Mouse (Mus musculus) erythroblast, embryonic 14.5 days (primary cell): Measurements from ENCODE around the gene Fkbp9. TPM values are rescaled to one million over a fixed set of nuclear protein-coding genes. Genes with fewer than 3 reads are reported as not detected.

ENCODE experiments used
- H3K27me3 ChIP-seq: 2 replicates; pipeline ENCODE4 v1.6.1; 2012; ENCODE audit warnings: inconsistent platforms; ENCODE audit not compliant: control insufficient read depth
- H3K36me3 ChIP-seq: 2 replicates; pipeline ENCODE4 v1.6.1; 2012; ENCODE audit warnings: mild to moderate bottlenecking, inconsistent platforms; ENCODE audit not compliant: control insufficient read depth
- H3K4me1 ChIP-seq: 2 replicates; pipeline ENCODE4 v1.6.1; 2012; ENCODE audit warnings: inconsistent platforms; ENCODE audit not compliant: control insufficient read depth
- H3K4me3 ChIP-seq: replicated peaks from 2 replicates; pipeline ENCODE3; 2012; ENCODE audit warnings: moderate library complexity, mild to moderate bottlenecking, inconsistent platforms
- H3K9me3 ChIP-seq: 2 replicates; pipeline ENCODE4 v1.6.1; 2012; ENCODE audit warnings: low read length, inconsistent platforms, mixed read lengths; ENCODE audit not compliant: control insufficient read depth
- GATA1 ChIP-seq: IDR thresholded peaks from 2 replicates; pipeline ENCODE4 v1.6.1; 2012; ENCODE audit warnings: low read length, inconsistent platforms, mixed read lengths
- TAL1 ChIP-seq: IDR thresholded peaks from 3 replicates; pipeline ENCODE4 v1.6.1; 2012; ENCODE audit warnings: low read length, inconsistent platforms, mixed read lengths
- polyA plus RNA-seq: library from polyadenylated mRNA; stranded (reverse); fragments of >175 nt; gene quantifications from 2 replicates; pipeline ENCODE4 v1.2.3, GENCODE M21; 2012

Fkbp9 gene
- polyA plus RNA-seq, 1 experiment, result 0.04 TPM

DNA sequence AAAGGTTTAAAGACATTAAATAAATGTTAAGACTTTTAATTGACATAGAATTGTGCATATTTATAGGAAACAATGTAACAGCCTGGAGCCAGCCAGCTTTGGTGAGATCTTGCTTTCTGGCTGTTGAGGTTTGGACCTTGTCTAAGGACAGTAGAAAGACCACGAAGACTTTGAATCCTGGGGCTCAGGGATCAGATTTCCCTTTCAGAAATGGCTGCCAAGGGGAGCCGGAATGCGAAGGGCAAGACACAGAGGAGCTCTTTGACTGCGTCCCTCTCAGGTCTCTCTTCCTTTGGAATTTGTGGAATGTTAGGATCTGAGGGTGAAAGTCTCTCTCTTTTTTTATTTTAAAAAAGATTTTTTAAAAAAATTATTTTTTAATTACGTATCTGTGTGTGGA is 2.9 kb downstream of the Fkbp9 start:
- Histone ChIP-seq H3K9me3 (no peaks in the 10 kb centered on the region), H3K4me1 (peaks cover 25% of the 10 kb centered on the region), H3K27me3 (peaks cover 28% of the 10 kb centered on the region), H3K4me3 (no peak overlapping the region), H3K36me3 (no peaks in the 10 kb centered on the region; the same call in 1 of the 2 replicates)
- TF ChIP-seq GATA1, result no peak
- TF ChIP-seq TAL1, result no peak

DNA sequence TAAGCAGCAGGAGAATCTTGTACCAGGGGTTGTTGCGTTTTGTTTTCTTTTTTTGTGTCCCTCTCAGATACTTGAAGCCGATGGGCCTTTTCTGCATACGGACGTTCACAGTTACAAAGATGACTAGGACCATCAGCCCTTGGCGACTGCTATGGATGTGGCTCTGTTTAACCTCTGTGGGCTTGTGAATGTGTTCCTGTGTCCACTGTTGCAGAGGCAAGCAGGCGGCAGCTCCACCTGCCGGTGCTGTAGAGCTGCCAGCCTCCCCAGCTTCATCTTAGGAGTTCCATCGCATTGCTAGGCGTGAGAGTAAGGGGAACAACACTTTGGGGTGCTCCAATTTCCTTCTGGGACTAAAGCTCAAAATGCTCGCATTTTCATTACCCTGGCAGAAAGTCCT is 3.7 kb downstream of the Fkbp9 start:
- no peak overlapping the region for H3K4me3 ChIP-seq
- peaks cover 3% of the 10 kb centered on the region for H3K36me3 ChIP-seq
- TF ChIP-seq GATA1 (no peak), TAL1 (no peak)
- peaks cover 27% of the 10 kb centered on the region for H3K4me1 ChIP-seq
- H3K9me3 ChIP-seq, result no peaks in the 10 kb centered on the region
- H3K27me3 ChIP-seq, result peaks cover 27% of the 10 kb centered on the region

DNA sequence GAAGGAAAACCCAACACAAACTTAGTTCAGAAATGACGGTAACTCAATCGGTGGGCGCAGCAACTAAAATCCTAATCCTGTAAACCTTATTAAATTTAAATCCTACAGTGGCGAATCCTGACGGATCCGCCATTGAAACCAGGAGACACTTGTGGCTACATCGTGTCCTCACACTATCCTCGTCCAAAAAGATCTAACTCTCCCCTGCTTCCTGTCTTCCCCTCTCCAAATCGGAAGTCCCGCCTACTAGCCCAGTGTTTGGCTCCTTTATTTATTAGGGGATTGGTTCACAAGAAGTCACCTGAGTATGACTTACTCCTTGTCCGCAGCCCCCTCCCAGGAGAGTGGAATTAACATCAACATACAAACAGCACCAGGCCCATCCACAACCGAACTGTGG is 5.3 kb downstream of the Fkbp9 start:
- Histone ChIP-seq H3K4me3 (no peak overlapping the region), H3K36me3 (peaks cover 4% of the 10 kb centered on the region), H3K27me3 (peaks cover 10% of the 10 kb centered on the region), H3K9me3 (no peaks in the 10 kb centered on the region), H3K4me1 (peaks cover 29% of the 10 kb centered on the region)
- TF ChIP-seq TAL1 (no peak), GATA1 (no peak)

DNA sequence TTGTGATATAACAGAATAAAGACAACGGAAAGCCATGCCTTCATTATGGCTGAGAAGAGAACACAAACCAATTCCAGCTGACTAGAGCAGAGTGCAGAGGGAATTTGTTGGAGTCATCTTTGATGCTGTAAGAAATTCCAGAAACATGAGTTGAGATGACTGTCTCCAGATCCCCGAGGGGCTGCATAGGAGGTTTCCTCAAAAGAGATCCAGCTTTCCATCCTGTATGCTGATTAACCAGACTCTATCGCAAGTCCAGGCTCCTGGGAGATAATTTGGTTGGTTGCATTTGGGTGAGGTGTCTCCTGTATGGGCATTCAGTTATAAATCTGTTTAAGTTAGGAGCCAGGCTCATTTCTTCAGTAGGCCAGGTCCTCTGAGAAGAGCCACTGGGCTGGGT is 5.8 kb downstream of the Fkbp9 start:
- Histone ChIP-seq H3K36me3 (peaks cover 4% of the 10 kb centered on the region), H3K9me3 (no peaks in the 10 kb centered on the region), H3K4me1 (peaks cover 26% of the 10 kb centered on the region), H3K27me3 (peaks cover 6% of the 10 kb centered on the region), H3K4me3 (no peak overlapping the region)
- TF ChIP-seq TAL1 (no peak), GATA1 (no peak)

DNA sequence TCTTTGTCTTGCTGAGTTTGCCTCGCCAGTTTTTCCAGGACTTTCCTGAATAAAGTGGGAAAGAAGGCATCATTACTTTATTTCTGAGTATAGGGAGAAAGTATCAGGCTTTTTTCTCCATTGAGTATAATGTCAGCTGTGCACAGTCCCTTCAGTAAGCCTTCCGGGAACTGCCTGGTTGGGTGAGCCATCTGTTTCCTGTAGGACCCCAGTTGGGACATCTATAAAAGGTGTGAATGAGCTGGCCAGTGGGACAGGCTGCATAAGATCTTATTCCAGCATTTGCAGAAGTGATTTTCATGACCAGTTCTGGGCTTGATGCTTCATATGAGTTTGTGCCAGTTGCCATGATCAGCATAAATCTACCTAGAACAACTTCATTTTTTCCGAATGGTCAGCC is 11.4 kb downstream of the Fkbp9 start:
- Histone ChIP-seq H3K36me3 (peaks cover 4% of the 10 kb centered on the region), H3K27me3 (no peaks in the 10 kb centered on the region), H3K4me1 (peaks cover 55% of the 10 kb centered on the region), H3K4me3 (no peak overlapping the region), H3K9me3 (no peaks in the 10 kb centered on the region)
- TF ChIP-seq TAL1 (no peak), GATA1 (no peak)

DNA sequence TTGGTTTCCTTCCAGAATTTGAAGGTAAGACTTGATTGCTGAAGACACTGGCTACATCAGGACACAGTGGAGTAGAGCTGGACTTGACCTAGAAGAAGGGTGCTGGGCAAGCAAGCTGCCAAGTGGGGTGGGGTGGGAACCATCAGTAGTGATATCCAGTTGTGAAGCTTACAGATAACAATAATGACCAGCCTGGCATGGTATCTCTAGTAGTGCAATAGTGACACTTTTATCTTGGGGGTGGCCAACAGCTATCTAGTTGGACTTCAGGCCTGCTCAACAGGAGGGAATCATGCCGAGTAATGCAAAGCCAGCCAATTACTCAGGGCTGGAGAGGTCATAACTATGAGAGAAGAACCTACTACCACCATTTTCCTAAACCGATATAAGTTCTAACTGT is 12.5 kb downstream of the Fkbp9 start:
- Histone ChIP-seq H3K27me3 (no peaks in the 10 kb centered on the region), H3K4me1 (peaks cover 45% of the 10 kb centered on the region), H3K36me3 (peaks cover 4% of the 10 kb centered on the region), H3K4me3 (no peak overlapping the region), H3K9me3 (no peaks in the 10 kb centered on the region)
- TF ChIP-seq GATA1, result no peak
- no peak for TF ChIP-seq TAL1

DNA sequence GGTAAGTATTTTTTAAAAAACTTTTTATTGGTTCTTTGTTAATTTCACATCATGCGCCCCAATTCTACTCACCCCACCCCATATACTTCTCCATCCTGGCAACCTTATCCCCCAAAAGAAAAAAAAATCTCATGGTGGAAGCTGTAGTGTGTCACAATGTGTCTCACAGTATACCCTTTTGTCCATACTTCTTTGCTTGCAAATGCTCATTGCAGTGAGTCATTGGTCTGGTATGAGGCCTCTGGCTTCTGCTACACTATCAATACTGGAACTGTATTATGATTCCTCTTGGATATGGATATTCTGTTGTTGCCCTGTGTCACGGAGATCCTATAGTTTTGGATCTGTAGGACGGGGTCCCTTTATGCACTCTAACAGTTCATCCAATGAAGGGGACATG is 17.1 kb downstream of the Fkbp9 start:
- Histone ChIP-seq H3K4me1 (peaks cover 24% of the 10 kb centered on the region), H3K9me3 (no peaks in the 10 kb centered on the region), H3K4me3 (no peak overlapping the region), H3K36me3 (peaks cover 4% of the 10 kb centered on the region; the same call in 1 of the 2 replicates), H3K27me3 (no peaks in the 10 kb centered on the region)
- TF ChIP-seq TAL1 (no peak), GATA1 (no peak)

DNA sequence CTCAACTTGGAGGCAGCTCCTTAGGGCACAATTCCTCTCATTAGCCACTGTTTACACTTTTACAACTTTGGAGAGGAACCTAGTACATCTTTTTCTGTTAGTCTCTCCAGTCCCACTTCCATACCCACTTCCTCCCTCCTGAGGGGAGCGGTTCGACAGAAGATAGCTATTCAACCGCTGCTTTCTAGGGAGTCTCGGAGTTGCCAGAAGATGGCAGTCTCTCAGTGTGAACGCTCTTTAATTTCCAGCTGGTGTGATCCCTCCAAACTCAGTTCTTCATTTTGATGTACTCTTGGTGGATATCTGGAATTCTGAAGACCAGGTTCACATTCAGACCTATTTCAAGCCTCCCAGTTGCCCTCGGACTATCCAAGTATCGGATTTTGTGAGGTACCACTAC is 18.5 kb downstream of the Fkbp9 start:
- no peak overlapping the region for H3K4me3 ChIP-seq
- peaks cover 10% of the 10 kb centered on the region for H3K4me1 ChIP-seq
- no peak for TF ChIP-seq TAL1
- TF ChIP-seq GATA1, result no peak
- H3K36me3 ChIP-seq, result peaks cover 4% of the 10 kb centered on the region; the same call in 1 of the 2 replicates
- H3K27me3 ChIP-seq, result no peaks in the 10 kb centered on the region
- H3K9me3 ChIP-seq, result no peaks in the 10 kb centered on the region

DNA sequence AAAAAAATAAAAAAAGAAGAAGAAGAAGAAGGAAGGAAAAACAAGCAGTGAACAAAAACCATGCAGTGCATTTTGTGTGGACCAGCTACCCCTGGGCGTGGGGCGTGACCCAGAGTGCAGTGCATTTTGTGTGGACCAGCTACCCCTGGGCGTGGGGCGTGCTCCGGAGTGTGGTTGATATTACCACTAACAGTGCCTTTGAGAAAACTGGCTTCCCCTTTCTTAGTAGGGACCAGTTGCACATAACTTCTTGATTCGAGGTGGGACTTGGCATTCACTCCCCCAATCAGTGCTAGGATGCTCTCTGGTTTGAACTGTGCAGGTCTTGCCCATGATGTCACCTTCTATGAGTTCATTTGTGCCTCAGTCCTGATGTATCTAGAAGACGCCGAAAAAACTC is 22.9 kb downstream of the Fkbp9 start:
- no peak overlapping the region for H3K4me3 ChIP-seq
- H3K36me3 ChIP-seq, result peaks cover 9% of the 10 kb centered on the region; the same call in 1 of the 2 replicates
- H3K9me3 ChIP-seq, result no peaks in the 10 kb centered on the region
- H3K27me3 ChIP-seq, result no peaks in the 10 kb centered on the region
- H3K4me1 ChIP-seq, result peaks cover under 1% of the 10 kb centered on the region
- no peak for TF ChIP-seq GATA1
- TF ChIP-seq TAL1, result no peak

DNA sequence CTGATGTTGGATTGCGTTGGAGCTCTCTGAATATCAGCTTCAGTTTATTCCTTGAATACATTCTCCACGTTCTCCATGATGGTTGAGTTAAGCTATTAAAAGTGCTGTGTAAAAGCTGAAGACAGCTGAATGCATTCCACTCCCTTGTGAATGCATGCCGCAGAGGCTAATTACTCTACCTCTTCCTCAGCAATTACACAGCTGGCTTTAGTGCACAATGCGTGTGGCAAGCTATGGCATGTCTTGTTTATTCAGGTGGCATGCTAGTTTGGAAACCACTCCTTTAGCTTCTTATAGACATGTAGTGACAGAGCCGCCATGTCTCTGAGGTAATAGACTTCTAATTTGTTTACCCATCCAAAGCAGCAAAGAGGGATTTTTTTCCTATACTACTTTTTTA is 24.9 kb downstream of the Fkbp9 start:
- Histone ChIP-seq H3K27me3 (no peaks in the 10 kb centered on the region), H3K4me3 (no peak overlapping the region), H3K4me1 (peaks cover 9% of the 10 kb centered on the region), H3K36me3 (peaks cover 10% of the 10 kb centered on the region; the same call in 1 of the 2 replicates), H3K9me3 (no peaks in the 10 kb centered on the region)
- TF ChIP-seq TAL1, result no peak
